8 mouse cellular contexts compared by ENCODE assay signal in genomic region chr19:34254101-34254879, GRCm38 (mm10). TPM values are rescaled to one million over a fixed set of nuclear protein-coding genes. Genes with fewer than 3 reads are reported as not detected.
A peak's percentile ranks its signal among the peaks of the same experiment; 100 is the strongest.
DNase-seq lines count a peak whose midpoint lies in the region; ATAC-seq and TF ChIP-seq lines count a peak whose summit lies in the region.

No protein-coding gene starts in this region.

- WGBS in embryonic facial prominence, embryonic 15.5 days: 24% methylated on average over 14 of the region's 14 CpGs

- no peaks in the 10 kb centered on the region for H3K27me3 ChIP-seq in embryonic facial prominence, embryonic 15.5 days

- H3K4me2 ChIP-seq in embryonic facial prominence, embryonic 15.5 days (replicated peaks): peak overlapping the region; percentile 40

- H3K9me3 ChIP-seq in embryonic facial prominence, embryonic 15.5 days (replicated peaks): no peaks in the 10 kb centered on the region

- H3K36me3 ChIP-seq in embryonic facial prominence, embryonic 15.5 days: no peaks in the 10 kb centered on the region

- peaks cover 18% of the 10 kb centered on the region for H3K4me1 ChIP-seq in embryonic facial prominence, embryonic 15.5 days

- ATAC-seq in embryonic facial prominence, embryonic 15.5 days (ENCODE audit: insufficient number of reproducible peaks, low FRiP score, low TSS enrichment, low read depth): no peak
- peak; percentile 90 for ATAC-seq in neutrophil, adult 5-6 weeks (ENCODE audit: extremely low read depth, insufficient number of reproducible peaks, low FRiP score, poor library complexity, severe bottlenecking)

- DNase-seq in layer of hippocampus, adult 2 months (ENCODE audit: low spot score in 2 of 2): no peak
- no peak for DNase-seq in layer of hippocampus, adult 18-20 months (ENCODE audit: low spot score in 2 of 2)
- DNase-seq in kidney, postnatal 4 days: peak; percentile 39 to 62
- no peak for DNase-seq in right cerebral cortex, postnatal 36 days (ENCODE audit: low spot score in 2 of 2)
- no peak for DNase-seq in left cerebral cortex, adult 9 months (ENCODE audit: low spot score in 2 of 2)
- no peak for DNase-seq in urinary bladder, postnatal 36 days (ENCODE audit: low spot score in 2 of 2)

- no peak overlapping the region for H3K27ac ChIP-seq in layer of hippocampus, adult 2 months
- peak overlapping the region; percentile 73 for H3K27ac ChIP-seq in embryonic facial prominence, embryonic 15.5 days (replicated peaks)

- TF ChIP-seq CTCF in layer of hippocampus, adult 2 months (conservative IDR thresholded peaks at IDR 0.05): no peak

- no peak overlapping the region; the same call in 1 of the 2 replicates for H3K9ac ChIP-seq in embryonic facial prominence, embryonic 15.5 days

- H3K4me3 ChIP-seq in layer of hippocampus, adult 2 months: peak overlapping the region; percentile 9; the same call in 1 of the 2 replicates
- H3K4me3 ChIP-seq in embryonic facial prominence, embryonic 15.5 days (replicated peaks): peak overlapping the region; percentile 29

RNA-seq across cellular contexts. Expression of gene Acta2, which starts 1.1 kb away (rescaled TPM):
- 10 to 100 TPM; 12.2 to 18.3 TPM for total RNA-seq in layer of hippocampus, adult 2 months (2021)
- total RNA-seq in layer of hippocampus, adult 18-20 months (2021): 1 to 10 TPM; 7.0 to 9.8 TPM
- 323 and 370 TPM in 2 replicates for polyA plus RNA-seq in embryonic facial prominence, embryonic 15.5 days (2015; fragmentation: Nextera tagmentation; extraction: Ambion mirVana)
- 17.7 and 18.4 TPM in 2 replicates for total RNA-seq in neutrophil, adult 5-6 weeks (2017)

RNA-seq across cellular contexts. Expression of gene Fas, which starts 36.2 kb away (rescaled TPM):
- 1 to 10 TPM; 1.5 to 2.9 TPM for total RNA-seq in layer of hippocampus, adult 2 months (2021)
- total RNA-seq in layer of hippocampus, adult 18-20 months (2021): 1 to 10 TPM; 1.4 to 3.1 TPM
- 9.6 and 11.6 TPM in 2 replicates for polyA plus RNA-seq in embryonic facial prominence, embryonic 15.5 days (2015; fragmentation: Nextera tagmentation; extraction: Ambion mirVana)
- total RNA-seq in neutrophil, adult 5-6 weeks (2017): 63.4 and 64.6 TPM in 2 replicates

Comparison
In these comparisons a context has a peak if more than half of its experiments do, and no peak if none do; other contexts are left out.
1. DNase-seq: peak in kidney, postnatal 4 days (2 of 2); none in layer of hippocampus, adult 2 months (0 of 2), layer of hippocampus, adult 18-20 months (0 of 2), right cerebral cortex, postnatal 36 days (0 of 2), left cerebral cortex, adult 9 months (0 of 2) and urinary bladder, postnatal 36 days (0 of 2).
2. RNA of gene Fas, which starts 36.2 kb away (total RNA-seq): 63.4 to 64.6 TPM in neutrophil, adult 5-6 weeks; 1.4 to 3.1 TPM in layer of hippocampus, adult 18-20 months and 1.5 to 2.9 TPM in layer of hippocampus, adult 2 months; every median in the first group is over 10 times any median in the second.